Mouse (Mus musculus) embryonic fibroblast, embryonic 13.5 days (primary cell): Measurements from ENCODE around the gene Ift172. TPM values are rescaled to one million over a fixed set of nuclear protein-coding genes. Genes with fewer than 3 reads are reported as not detected.
"Not testable (repeated sequence)": the region's sequence is repeated elsewhere in the genome, so short reads cannot be mapped to it uniquely, and the experiment has no call there.

Source experiments
- H3K27ac ChIP-seq: 2 replicates; pipeline ENCODE4 v1.5.1; 2012; ENCODE audit warnings: low read length, control low read depth, inconsistent platforms; ENCODE audit not compliant: insufficient read depth
- H3K4me1 ChIP-seq: 2 replicates; pipeline ENCODE4 v1.6.1; 2011; ENCODE audit warnings: low read length; ENCODE audit not compliant: control insufficient read depth, insufficient read depth
- H3K4me3 ChIP-seq: 2 replicates; pipeline ENCODE4 v1.5.1; 2011; ENCODE audit warnings: mild to moderate bottlenecking, control low read depth, low read length; ENCODE audit not compliant: insufficient read depth
- CTCF ChIP-seq: IDR thresholded peaks from 2 replicates; pipeline ENCODE4 v1.5.1; 2011; ENCODE audit warnings: mild to moderate bottlenecking, control low read depth, low read length, moderate library complexity, borderline replicate concordance; ENCODE audit not compliant: insufficient read depth
- POLR2A ChIP-seq: IDR thresholded peaks from 2 replicates; pipeline ENCODE4 v1.6.1; 2011; ENCODE audit warnings: low read depth, mild to moderate bottlenecking, control low read depth, low read length, moderate library complexity
- polyA plus RNA-seq: library from polyadenylated mRNA; stranded (reverse); fragments of >200 nt; gene quantifications from 2 replicates; pipeline ENCODE4 v1.2.4, GENCODE M21; 2011; ENCODE audit warnings: low read depth; ENCODE audit not compliant: missing spikeins, insufficient read length

Gene Ift172
- polyA plus RNA-seq, 1 experiment, result 37.4 TPM

DNA sequence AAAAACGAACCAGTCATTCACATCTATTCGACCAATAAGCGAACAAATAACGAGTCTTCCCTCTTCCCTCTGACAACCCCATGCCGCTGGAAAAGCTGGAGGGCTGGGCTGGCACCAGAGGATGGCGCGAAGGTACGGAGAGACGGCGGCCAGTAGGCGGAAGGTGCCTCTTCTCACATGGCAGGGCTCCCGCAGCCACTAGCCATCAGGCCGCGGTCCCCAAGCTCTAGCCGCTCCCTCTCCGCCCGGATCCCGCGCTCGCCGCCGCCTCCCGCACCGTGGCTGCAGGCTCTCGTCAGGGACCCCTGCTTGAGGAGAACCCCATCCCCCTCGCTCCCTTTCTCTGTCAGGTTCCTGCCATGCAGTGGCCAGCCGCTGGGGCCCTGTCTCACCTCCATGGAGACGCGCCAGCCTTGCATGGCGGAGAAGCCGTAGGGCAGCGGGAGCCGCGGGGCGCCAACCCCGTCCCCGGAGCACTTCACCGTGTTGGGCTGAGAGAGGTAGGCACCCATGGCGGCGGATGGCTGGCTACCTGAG lies 70.9 kb downstream of the Ift172 start:
- Histone ChIP-seq H3K4me1 (no peaks in the 10 kb centered on the region), H3K4me3 (peak overlapping the region; percentile 90), H3K27ac (peak overlapping the region; percentile 61)
- TF ChIP-seq CTCF, result no peak

- peak overlapping the region; percentile 90 for H3K4me3 ChIP-seq
- H3K27ac ChIP-seq, result peak overlapping the region; percentile 61
- H3K4me1 ChIP-seq, result no peaks in the 10 kb centered on the region
- TF ChIP-seq CTCF (no peak), POLR2A (no peak)
Observed at GRCm38 (mm10) chr5:31219474-31219873, 71.4 kb downstream of the Ift172 start.

GRCm38 (mm10) chr5:31219070-31219469 lies 71.8 kb downstream of the Ift172 start:
- TF ChIP-seq POLR2A (no peak), CTCF (no peak)
- H3K27ac ChIP-seq, result no peak overlapping the region
- H3K4me1 ChIP-seq, result no peaks in the 10 kb centered on the region
- peak overlapping the region; percentile 30 for H3K4me3 ChIP-seq

GRCm38 (mm10) chr5:31218294-31218693 lies 72.6 kb downstream of the Ift172 start:
- H3K27ac ChIP-seq, result no peak overlapping the region
- H3K4me3 ChIP-seq, result peak overlapping the region; percentile 30; the same call in 1 of the 2 replicates
- H3K4me1 ChIP-seq, result no peaks in the 10 kb centered on the region
- TF ChIP-seq CTCF (no peak), POLR2A (no peak)

DNA sequence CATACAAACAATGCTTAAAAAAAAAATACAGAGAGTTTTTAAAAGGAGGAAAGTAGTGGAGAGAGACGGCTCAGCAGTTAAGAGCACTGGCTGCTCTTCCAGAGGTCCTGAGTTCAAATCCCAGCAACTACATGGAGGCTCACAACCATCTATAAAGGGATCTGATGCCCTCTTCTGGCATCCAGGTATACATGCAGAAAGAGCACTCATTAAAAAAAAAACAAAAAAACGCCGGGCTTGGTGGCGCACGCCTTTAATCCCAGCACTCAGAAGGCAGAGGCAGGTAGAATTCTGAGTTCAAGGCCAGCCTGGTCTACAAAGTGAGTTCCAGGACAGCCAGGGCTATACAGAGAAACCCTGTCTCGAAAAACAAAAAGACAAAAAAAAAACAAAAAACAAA lies 74.4 kb downstream of the Ift172 start:
- H3K4me3 ChIP-seq, H3K4me1 ChIP-seq, H3K27ac ChIP-seq: not testable (repeated sequence)

- Histone ChIP-seq H3K4me3 (no peak overlapping the region), H3K27ac (no peak overlapping the region), H3K4me1 (no peaks in the 10 kb centered on the region)
- TF ChIP-seq CTCF (no peak), POLR2A (no peak)
Observed at GRCm38 (mm10) chr5:31204421-31204820, 86.5 kb downstream of the Ift172 start.

DNA sequence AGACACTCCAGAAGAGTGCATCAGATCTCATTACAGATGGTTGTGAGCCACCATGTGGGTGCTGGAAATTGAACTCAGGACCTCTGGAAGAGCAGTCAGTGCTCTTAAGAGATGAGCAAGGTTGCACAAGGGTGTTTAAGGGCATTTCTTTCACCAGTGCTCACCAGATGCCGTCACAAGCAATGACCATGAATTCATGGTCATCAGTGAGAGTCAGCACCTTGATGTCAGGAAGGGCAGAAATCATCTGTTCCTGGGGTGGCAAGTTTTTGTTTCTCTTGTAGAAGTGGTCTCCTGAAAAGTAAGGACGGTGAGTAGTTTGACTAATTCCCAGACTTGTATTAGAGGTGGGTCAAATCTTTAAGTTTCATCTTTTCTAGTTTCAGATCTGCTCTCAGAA lies 87.0 kb downstream of the Ift172 start:
- Histone ChIP-seq H3K4me1 (no peaks in the 10 kb centered on the region), H3K4me3 (no peak overlapping the region), H3K27ac (no peak overlapping the region)
- no peak for TF ChIP-seq CTCF
- TF ChIP-seq POLR2A, result no peak

Other genes with a start within 250 kb of the Ift172 start
- gene Atraid, start 242.8 kb downstream of the Ift172 start, polyA plus RNA-seq, result 97.2 and 110 TPM in 2 replicates
- gene Slc5a6, start 242.2 kb downstream of the Ift172 start, polyA plus RNA-seq, result 3.3 and 6.2 TPM in 2 replicates
- 32.6 and 39.5 TPM in 2 replicates for gene Cad, start 236.3 kb downstream of the Ift172 start, polyA plus RNA-seq
- gene Dnajc5g, start 184.8 kb downstream of the Ift172 start, polyA plus RNA-seq, result not detected in 2 replicates
- not detected in 2 replicates for gene Slc30a3, start 182.9 kb downstream of the Ift172 start, polyA plus RNA-seq
- not detected in 2 replicates for gene Trim54, start 174.4 kb downstream of the Ift172 start, polyA plus RNA-seq
- gene Ucn, start 152.3 kb downstream of the Ift172 start, polyA plus RNA-seq, result not detected in 2 replicates
- 54.0 and 57.7 TPM in 2 replicates for gene Mpv17, start 136.9 kb downstream of the Ift172 start, polyA plus RNA-seq
- gene Gm29609, start 111.2 kb downstream of the Ift172 start, polyA plus RNA-seq, result 2.7 and 3.8 TPM in 2 replicates
- gene Gtf3c2, start 111.0 kb downstream of the Ift172 start, polyA plus RNA-seq, result 51.0 and 69.2 TPM in 2 replicates
- gene Snx17, start 97.9 kb downstream of the Ift172 start, polyA plus RNA-seq, result 91.9 and 113 TPM in 2 replicates
- gene Eif2b4, start 97.7 kb downstream of the Ift172 start, polyA plus RNA-seq, result 19.8 and 21.6 TPM in 2 replicates
- gene Zfp513, start 88.8 kb downstream of the Ift172 start, polyA plus RNA-seq, result 18.6 and 20.3 TPM in 2 replicates
- 131 and 132 TPM in 2 replicates for gene Ppm1g, start 70.4 kb downstream of the Ift172 start, polyA plus RNA-seq
- 93.5 and 115 TPM in 2 replicates for gene Nrbp1, start 50.3 kb downstream of the Ift172 start, polyA plus RNA-seq
- gene Gm9970, start 49.9 kb downstream of the Ift172 start, polyA plus RNA-seq, result not detected in 2 replicates
- 0.81 and 1.4 TPM in 2 replicates for gene Krtcap3, start 39.4 kb downstream of the Ift172 start, polyA plus RNA-seq
- 25.2 and 34.0 TPM in 2 replicates for gene Fndc4, start 5.0 kb upstream of the Ift172 start, polyA plus RNA-seq
- gene Gckr, start 6.3 kb upstream of the Ift172 start, polyA plus RNA-seq, result not detected in 2 replicates
- gene Zfp512, start 161.3 kb upstream of the Ift172 start, polyA plus RNA-seq, result 24.3 and 30.1 TPM in 2 replicates
- 0.26 TPM in 1 of 2 replicates, not detected in the other for gene 4930548H24Rik, start 194.6 kb upstream of the Ift172 start, polyA plus RNA-seq
- 24.9 and 32.9 TPM in 2 replicates for gene Gpn1, start 203.6 kb upstream of the Ift172 start, polyA plus RNA-seq
- 41.8 and 48.9 TPM in 2 replicates for gene Slc4a1ap, start 235.9 kb upstream of the Ift172 start, polyA plus RNA-seq
- gene Supt7l, start 236.7 kb upstream of the Ift172 start, polyA plus RNA-seq, result 15.0 and 16.3 TPM in 2 replicates